Mouse (Mus musculus) cerebellum, adult 9-11 months (tissue): ENCODE data around the gene Mcm9.
"Not testable (repeated sequence)": the region's sequence is repeated elsewhere in the genome, so short reads cannot be mapped to it uniquely, and the experiment has no call there.

Experiments used
- DNase-seq: peaks from one replicate; pipeline ENCODE4 v3.0.0; 2022

Mcm9 gene

DNA sequence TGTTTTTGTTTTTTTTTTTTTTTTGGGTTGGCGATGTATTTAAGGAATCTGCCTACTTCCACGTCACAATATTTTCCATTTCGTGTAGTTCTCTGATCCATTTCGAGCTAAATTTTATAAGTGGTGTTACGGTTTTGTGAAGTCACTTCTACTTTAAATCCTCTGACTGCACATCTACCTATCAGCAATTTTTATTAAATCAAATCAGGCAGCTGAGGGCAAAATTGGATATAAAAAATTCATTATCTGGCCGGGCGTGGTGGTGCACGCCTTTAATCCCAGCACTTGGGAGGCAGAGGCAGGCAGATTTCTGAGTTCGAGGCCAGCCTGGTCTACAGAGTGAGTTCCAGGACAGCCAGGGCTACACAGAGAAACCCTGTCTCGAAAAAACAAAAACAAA is at the start of gene Mcm9:
Gene Mcm9 (minus strand): TSS at position 101 of the 400 bp plus-strand sequence.
- DNase-seq: not testable (repeated sequence)

DNA sequence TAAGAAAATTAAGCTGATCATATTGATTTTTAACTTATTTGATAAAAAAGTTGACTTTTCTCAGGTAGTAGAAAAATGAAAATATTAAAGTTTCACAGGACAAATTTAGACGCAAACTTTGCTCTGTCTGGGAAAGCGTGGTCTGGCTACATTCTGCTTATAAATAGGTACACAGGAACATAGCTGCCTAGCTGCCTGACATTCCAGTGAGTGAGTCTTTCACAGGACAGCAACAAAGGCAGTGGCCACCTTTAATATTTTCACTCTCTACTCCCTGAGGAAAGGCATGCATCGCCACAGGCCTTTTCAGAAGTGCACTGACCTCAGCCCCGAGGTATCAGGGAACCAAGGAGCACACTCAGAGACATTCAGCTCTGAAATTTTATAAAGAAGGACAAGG is 31.5 kb upstream of the Mcm9 start:
- DNase-seq: no peak

DNA sequence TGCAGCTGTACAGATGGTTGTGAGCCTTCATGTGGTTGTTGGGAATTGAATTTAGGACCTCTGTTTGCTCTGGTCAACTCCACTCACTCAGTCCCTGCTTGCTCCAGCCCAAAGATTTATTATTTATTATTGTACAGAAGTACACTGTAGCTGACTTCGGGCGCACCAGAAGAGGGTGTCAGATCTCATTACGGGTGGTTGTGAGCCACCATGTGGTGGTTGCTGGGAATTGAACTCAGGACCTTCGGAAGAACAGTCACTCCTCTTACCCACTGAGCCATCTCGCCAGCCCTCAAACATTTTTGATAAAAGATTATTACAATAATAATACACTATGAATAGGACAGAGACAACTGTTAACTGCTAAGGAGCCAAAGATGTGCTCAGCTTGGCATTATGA is 24.0 kb upstream of the Mcm9 start:
- not testable (repeated sequence) for DNase-seq

GRCm38 (mm10) chr10:53650683-53651082 is 20.4 kb upstream of the Mcm9 start:
- no peak for DNase-seq

- DNase-seq: peak; percentile 33
Observed at GRCm38 (mm10) chr10:53641507-53641906, 11.3 kb upstream of the Mcm9 start.

- no peak for DNase-seq
Observed at GRCm38 (mm10) chr10:53635246-53635971, 5.2 kb upstream of the Mcm9 start.

DNA sequence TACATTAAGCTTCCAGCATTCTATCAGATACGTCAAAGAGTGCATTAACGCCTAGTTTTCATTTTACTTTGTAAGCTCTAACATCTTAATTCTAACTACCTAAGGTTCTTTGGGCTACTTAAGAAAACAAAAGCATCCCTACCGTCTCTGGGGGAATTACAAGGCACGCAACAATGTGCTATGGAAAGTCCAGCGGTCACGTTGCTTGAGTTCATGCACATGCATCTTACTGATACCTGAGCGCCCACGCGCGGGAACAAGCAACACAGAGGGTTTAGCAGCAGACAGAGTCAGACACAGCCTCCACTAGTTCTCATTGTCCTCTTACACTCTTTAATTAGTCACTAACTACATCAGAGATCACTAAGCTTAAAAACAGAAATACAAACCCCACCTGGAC is 3.9 kb upstream of the Mcm9 start:
- DNase-seq: no peak

GRCm38 (mm10) chr10:53629918-53630250 is 355 bp downstream of the Mcm9 start:
- DNase-seq: peak; percentile 98

DNA sequence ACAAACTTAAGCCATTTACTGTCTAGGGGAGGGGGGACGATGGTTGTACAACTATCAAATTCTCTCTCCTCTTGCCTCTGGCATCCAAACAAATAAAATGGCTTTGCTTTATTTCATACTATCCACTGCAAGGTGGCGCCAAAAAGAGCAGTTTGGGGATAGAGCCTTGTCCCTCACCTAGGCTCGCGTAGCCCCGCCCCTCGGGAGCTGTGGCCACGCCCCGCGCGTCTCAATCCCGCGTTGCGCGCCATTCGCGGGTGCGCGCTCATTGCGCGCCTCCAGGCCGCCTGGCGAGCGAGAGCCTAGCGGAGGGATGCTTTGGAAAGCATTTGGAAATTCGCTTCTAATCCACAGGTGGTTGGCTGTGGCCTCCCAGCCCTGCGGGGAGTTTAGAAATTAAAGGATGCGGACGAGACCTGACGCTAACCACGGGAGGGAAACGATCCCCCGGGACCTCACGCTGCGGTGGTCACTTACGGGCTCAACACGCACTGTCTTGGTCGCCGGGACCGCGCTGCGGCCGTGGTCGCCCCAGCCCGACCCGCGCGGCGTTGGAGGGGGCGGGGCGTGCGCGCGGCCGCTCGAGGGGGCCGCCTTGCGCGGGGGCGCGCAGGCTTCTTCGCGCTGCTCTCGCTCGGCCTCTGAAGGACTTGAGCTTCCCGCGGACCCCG is 857 bp downstream of the Mcm9 start:
- peak; percentile 97 for DNase-seq

- no peak for DNase-seq
Observed at GRCm38 (mm10) chr10:53615850-53616616, 14.2 kb downstream of the Mcm9 start.

- DNase-seq: no peak
Observed at GRCm38 (mm10) chr10:53613955-53614354, 16.3 kb downstream of the Mcm9 start.

- peak; percentile 91 for DNase-seq
Observed at GRCm38 (mm10) chr10:53612172-53612571, 18.1 kb downstream of the Mcm9 start.

- DNase-seq: no peak
Observed at GRCm38 (mm10) chr10:53608274-53608673, 22.0 kb downstream of the Mcm9 start.

- DNase-seq: no peak
Observed at GRCm38 (mm10) chr10:53605328-53605727, 24.9 kb downstream of the Mcm9 start.

- DNase-seq: no peak
Observed at GRCm38 (mm10) chr10:53598821-53599220, 31.4 kb downstream of the Mcm9 start.

DNA sequence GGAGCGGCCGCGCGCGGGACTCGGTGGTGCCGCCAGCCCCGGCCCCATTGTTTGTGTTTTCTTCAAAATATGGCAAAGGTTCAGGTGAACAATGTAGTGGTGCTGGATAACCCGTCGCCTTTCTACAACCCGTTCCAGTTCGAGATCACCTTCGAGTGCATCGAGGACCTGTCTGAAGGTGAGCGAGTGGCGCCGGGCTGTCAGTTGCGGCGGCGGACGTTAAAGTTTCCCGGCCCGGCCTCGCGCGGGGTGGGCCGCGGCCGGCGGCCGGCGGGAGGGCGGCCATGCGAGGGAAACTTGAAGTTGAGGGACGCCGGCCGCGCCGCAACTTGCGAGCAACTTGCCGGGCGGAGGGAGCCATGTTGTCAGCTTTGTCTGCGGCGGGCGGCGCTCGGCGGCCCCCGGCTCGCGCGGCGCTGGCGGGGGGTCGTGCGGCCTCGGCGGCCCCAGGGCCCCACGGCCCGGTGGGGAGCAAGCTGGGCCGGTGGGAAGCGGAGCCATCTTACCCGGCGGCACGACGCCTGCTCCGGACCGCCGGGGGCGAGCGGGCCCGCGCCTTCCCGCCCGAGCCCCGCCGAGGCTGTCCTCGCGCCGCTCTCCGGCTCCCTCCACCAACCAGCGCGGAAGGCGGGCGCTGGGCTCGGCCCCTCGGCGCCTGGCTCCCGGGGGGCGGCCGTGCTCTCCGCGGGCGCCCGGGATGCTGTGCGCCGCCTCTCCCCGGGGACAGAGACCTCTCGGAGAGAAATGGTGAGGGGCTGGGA is 32.9 kb downstream of the Mcm9 start:
- DNase-seq: no peak

DNA sequence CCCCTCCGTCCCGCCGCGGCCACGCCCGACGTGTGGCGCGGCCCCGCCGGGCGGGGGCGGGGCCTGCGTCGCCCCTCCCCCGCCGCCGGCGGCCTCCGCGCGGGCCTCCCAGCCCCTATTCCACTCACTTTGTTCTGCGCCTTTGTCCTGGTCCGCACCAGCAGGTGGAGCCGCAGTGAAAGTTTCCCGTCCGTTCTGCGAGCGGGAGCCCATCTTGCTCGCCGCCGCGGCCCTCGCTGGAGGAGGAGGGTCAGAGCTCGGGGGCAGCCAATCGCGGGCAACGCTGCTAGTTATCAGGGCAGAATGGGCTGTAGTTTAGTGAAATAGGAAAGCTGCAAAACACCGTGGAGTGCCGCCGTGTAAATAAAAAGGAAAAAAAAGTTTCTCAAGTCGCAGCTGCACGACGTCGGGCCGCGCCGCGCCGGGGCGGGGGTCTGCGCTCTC is 33.5 kb downstream of the Mcm9 start, which contains the start of gene Asf1a:
Gene Asf1a (plus strand): TSS at position 81 of the 444 bp plus-strand sequence.
- DNase-seq: peak; percentile 98

DNA sequence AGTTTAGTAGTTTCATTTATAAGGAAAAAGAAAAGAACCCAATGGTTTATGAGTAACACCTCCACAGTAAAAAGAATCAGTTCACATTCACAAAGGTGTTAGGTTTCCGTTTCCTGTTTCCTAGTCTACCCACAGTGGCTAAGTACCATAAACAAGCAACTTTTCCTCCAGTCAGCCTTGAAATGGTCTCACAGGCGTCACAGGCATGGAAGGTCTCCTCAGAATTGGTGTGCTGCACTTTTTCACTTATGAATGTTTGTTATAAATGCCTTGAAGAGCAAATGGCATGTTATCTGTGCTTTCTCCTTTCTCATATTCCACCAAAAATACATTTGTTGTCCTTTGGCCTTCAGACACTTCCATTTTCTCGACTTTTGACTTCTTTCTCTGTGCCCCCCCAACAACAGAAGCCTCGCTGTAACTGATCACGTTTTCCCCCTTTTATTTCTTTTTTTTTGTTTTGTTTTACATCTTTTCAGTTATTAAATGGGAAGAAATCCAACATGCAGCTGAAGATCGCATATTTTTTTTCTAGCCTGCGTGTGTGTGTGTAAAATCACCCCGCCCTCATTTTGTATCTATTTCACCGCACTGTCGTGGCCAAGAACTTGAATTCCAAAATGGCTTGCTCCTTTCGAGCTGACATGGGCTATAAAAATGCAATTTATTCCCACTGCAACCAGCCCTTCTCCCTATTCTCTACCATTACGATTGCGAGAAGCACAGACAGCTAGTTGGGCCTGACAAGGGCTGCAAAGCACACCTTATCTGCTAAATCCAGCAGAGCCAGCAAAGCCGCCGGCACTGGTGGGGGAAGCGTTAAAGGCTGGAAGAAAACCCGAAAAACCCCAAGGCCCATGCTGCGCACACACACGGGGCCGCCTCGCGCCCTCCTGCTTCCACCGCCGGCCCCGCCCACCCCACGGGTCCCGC is 34.2 kb downstream of the Mcm9 start:
- peak; percentile 90 for DNase-seq

DNA sequence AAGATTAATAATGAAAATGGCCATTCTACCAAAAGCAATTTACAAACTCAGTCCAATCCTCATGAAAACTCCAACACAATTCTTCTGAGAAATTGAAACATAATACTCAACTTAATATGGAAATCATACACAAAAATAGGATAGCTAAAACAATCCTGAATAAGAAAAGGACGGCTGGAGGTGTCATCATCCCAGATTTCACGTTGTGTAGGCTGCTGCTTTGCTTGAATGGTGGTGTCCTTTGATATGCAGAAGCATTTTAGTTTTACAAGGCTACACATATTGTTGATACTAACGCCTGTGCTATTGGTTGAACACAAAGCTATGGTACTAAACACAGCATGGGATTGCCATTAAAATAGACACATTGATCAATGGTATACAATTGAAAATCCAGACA is 44.5 kb downstream of the Mcm9 start:
- DNase-seq: no peak

DNA sequence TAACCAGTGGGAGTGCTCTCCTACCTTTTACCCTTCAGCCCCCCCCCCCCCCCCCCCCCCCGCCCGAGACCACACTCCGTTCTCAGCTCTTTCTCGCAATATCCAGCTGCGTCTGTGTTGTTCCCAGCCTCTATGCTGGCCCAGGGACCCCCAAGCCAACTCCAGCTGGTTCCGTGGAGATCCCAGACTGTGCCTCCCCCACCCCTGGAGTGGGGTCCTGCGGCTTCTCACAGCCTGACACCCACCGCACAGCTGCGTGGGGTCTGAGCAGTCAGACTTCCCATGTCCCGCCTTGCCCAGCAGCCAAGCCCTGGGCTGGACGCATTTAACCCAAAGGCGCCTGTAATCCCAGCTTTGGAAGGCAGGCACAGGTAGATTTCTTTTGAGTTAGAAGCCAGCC is 49.2 kb downstream of the Mcm9 start:
- peak; percentile 24 for DNase-seq

DNA sequence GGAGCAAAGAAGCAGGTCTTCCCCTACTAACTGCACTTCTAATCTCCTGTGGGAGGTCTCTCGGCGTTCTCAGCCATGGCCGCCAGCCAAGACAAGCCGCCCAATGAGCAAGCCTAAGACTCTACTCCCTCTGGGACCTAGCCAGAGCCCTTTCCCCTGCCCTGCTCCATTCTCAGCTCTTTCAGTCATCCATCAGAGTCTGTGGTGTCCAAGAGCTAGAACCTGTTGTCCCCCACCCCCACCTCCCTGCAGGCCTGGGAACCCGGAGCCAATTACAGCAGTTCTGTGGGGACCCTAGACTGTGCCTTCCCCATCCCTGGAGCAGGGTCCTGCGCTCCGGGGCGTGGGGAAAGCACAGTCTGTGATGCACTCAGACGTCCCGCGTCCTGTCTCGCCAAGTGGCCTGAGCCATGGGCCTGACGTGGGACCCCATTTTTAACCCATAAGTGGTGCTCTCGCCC is 49.6 kb downstream of the Mcm9 start:
- peak; percentile 62 for DNase-seq

DNA sequence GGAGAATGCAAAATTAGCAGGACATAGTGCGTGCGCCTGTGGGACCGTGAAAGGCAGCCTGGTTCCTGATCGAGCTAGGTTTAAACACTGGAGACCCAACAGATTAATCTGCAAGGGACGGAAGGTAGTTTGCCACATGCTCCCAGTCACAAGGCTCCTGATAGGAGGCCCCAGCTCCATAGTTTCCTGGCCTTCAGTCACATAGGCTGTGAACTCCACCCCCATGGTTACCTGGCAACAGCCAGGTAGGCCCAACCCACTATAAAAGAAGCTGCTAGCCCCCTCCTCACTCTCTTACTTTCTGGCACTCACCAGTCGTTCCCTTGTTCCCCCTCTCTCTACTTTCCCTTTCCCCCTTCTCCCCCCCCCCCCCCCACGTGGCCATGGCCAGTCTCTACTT is 50.1 kb downstream of the Mcm9 start:
- DNase-seq: peak; percentile 33
